Mouse (Mus musculus): ENCODE results near the gene Tcta.
"Not testable (repeated sequence)": the region's sequence is repeated elsewhere in the genome, so short reads cannot be mapped to it uniquely, and the experiment has no call there.

Tcta gene

DNA sequence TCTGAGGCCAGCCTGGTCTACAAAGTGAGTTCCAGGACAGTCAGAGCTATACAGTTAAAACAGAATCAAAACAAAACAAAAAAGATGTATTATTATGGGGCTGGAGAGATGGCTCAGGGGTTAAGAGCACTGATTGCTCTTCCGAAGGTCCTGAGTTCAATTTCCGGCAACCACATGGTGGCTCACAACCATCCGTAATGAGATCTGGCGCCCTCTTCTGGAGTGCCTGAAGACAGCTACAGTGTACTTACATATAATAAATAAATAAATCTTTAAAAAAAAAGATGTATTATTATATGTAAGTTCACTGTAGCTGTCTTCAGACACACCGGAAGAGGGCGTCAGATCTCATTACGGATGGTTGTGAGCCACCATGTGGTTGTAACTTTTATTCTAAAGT lies 16.1 kb upstream of the Tcta start:
- in situ Hi-C loops (cut with MboI, MseI) = loop anchor here (10.0 kb wide), 1 partner anchor 63 kb away; no protein-coding TSS in a partner anchor

DNA sequence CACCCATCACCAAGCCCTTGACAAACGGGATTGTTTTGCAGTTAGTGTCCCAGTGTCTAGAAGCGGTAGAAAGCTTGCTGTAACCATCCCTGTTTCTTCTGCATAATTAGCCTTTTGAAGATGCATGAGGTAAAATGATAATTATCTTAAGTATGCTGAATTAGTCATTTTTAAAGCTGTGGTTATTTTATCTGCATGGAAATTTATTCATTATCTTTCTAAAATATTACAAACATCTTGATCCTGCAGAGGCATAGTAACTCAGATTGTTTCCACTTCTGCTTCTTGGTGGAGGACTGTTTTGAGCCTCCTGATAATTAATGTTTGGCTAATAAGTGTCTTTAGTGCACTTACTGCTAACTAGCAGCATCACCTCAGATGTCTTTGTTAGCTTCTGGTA lies 12.5 kb upstream of the Tcta start:
- in situ Hi-C loops (cut with MboI, MseI) = no loop called here

DNA sequence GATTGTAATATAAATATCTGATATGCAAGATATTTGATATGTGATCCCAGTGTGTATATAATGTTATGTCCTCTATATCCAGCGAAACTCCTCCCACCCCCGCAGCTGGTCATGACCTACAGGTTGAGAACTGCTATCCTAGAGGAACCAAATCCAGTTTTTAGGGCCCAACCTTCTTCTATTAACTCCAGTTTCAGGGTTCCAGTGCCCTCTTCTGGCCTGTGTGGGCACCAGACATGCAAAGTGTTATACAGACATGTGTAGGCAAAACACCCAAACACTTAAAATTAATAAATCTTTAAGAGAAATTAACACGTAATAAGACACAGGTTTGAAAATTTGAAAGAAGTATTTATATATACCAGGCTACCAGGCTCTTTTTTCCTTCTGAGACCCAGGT lies 11.6 kb upstream of the Tcta start:
- in situ Hi-C loops (cut with MboI, MseI) = no loop called here

DNA sequence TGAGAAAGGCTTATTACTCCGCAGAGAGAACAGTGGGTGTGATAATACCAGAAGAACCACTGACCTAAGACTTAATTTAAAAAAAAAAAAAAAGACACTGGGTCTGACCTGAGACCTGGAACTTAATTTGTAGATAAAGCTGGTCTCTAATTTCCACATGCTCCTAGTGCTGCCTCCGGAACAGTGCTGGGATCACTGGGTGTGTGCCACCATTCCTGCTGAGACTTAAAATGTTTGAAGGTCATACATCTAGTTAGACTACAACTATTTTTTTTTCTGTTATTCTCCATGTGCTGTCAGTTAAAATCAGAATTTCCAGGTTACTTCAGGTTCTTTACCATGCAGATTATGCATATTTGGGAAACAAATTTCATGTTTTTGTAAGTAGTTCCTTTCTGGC lies 2.2 kb upstream of the Tcta start:
- in situ Hi-C loops (cut with MboI, MseI) = no loop called here

DNA sequence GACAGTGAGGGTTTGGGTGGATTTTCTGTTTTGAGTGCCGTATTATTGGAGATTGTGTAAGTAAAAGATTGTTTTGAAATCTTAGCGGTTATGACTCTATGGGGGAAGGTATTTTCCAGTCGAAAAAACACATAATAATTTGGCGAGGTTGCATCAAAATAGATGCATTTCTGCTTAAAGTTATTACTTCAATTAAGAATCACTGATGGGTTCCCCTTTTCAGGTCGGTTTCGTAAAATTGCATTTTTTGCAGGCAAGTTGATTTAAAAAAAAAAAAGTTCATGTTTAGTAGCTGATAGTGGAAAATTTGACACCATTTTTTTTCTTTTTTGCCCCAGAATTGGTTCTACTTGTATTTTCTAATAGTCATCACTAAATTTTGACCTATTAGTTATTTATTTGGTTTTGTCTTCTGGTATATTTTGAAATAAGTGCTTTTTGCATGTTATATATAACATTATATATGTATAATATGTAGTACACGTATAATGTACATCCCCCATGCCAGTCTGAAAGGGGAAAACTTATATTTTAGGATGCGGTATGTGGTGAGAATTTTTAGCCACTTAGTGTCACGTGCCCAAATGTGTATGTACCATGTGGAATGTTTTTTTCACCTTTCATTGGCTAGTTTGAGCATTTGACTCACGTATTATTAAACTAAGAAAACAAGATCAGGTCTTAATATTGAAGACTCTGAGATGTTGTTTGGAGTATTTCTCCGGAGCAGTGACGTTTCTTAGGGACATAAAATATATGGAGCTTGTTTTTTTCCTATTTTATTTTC lies 1.3 kb upstream of the Tcta start:
- in situ Hi-C loops (cut with MboI, MseI) = no loop called here

DNA sequence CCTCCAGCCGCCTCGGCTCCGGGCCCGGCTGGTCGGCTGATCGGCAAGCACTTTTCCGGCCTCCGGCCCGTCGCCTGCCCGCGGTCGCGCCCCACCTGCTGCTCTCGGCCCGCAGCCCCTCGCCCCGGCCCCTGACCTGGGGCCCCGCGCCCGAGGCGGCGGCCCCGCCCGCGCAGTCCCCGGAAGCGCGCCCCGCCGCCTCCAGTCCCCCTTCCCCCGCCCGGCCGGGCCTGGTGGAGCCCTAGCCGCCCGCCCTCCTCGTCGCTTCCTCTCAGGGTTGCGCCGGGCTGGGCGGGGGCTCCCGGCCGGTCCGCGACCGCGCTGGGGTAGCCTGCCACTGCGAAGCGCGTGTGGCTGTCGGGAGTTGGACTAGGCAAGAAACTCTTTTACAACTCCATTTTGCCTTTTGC lies 616 bp upstream of the Tcta start:
- in situ Hi-C loops (cut with MboI, MseI) = no loop called here

DNA sequence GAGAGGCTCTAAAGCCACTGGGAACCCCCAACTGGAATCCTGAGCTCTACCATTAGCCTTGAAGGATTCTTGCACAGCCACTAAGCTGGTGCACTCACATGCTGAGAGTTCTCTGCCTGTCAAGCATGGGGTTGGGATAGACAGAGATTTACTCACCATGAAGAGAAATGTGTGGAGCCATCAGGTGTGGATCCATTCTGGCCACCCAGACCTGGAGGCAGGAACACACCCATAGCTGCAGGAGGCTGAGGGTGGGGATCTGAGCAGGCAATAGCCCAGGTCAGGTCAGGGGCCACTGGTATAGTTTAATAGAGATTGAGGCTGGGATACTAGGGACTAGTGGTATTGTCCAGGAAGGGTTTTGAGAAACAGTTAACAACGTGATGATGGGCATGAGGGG lies 790 bp downstream of the Tcta start:
- in situ Hi-C loops (cut with MboI, MseI) = no loop called here

DNA sequence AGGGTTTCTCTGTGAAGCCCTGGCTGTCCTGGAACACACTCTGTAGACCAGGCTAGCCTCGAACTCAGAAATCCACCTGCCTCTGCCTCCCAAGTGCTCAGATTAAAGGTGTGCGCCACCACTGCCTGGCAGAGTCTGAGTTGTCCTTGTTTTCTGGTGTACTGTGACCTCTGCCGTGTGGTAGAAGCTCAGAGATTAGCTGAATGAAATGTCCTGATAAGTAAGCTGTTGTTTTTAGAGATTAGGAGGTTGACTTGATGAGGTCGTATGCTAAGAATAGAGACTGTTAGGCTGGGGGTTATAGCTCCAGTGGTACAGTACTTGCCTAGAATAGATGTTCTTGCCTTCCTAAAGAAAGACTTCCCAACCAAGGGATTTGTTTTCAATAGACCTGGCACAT lies 1.2 kb downstream of the Tcta start:
- in situ Hi-C loops (cut with MboI, MseI) = no loop called here

DNA sequence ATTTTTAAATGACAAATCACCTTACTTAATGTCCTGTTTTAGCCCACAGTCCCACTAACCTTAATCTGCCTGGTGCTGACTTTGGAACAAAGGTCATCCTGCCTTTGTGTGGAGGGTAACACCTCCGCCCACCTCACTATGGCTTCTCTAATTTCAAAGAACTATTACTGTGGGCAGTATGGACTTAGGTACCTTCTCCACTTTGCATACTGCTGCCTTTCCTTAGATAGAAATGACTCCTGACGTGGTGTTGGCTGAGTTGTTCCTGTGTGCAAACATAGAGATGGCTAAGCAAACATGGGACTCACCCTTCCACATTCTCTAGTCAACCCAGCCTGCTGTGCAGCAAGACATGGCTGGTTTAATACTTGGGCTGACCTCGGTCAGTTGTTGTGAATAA lies 4.1 kb downstream of the Tcta start:
- in situ Hi-C loops (cut with MboI, MseI) = no loop called here

DNA sequence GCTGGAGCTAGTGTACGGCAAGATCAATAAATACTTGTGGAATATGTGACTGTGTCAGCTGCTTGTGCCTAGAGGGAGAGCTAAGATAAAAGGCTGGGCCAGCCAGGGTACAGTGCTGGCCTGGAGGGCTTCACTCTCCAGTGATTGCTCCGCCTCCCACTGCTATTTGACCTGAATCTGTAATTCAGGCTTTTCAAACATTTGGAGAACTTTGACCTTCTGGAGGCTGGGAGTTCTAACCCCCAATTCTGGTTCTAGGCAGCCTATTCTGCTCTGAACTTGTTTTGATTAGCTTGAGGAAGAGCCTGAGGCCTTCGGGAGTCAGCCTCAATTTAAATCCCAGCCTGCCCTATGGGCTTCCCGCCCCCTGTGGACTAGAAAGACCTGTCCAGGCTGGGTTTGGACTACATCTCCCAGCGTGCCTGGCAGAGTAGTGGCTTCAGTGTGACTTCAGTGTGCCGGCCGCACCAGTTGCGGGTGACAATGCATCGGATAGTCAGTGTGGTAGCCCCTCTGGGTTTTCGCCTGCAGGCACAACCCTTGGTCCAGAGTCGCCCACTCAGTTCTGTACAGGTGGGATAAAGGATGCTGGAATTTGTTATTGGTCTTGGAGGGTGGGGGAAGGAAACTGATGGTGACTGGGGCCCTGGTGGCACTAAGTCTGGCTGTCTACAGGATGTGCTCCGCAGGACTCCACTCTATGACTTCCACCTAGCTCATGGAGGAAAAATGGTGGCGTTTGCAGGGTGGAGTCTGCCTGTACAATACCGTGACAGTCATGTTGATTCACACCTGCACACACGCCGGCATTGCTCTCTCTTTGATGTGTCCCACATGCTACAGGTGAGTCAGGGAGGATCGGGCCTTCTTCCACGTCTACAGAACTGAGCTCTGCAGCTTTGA lies 9.3 kb downstream of the Tcta start, which contains the start of gene Amt:
Gene Amt, plus strand, starts transcription at position 401 of the 903 bp plus-strand sequence.
- in situ Hi-C loops (cut with MboI, MseI) = no loop called here

DNA sequence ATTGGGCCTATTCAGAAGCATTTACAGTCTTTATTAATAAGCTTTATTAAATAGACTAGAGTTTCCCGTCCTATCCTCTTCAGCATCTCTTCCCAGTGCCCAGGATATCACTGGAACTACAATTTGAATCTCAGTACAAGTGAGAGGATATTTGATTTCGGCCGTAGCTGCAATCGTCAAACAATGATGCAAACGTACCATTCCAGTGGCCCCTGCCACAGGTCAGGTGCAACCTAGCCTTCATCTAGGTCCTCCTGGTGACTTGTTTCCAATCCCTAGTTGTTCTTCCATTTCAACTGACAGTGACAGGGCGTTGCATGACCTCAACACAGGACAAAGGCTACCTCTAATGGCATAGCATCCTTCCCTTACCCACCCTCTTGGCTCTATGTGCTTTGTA lies 15.2 kb downstream of the Tcta start:
- in situ Hi-C loops (cut with MboI, MseI) = no loop called here

DNA sequence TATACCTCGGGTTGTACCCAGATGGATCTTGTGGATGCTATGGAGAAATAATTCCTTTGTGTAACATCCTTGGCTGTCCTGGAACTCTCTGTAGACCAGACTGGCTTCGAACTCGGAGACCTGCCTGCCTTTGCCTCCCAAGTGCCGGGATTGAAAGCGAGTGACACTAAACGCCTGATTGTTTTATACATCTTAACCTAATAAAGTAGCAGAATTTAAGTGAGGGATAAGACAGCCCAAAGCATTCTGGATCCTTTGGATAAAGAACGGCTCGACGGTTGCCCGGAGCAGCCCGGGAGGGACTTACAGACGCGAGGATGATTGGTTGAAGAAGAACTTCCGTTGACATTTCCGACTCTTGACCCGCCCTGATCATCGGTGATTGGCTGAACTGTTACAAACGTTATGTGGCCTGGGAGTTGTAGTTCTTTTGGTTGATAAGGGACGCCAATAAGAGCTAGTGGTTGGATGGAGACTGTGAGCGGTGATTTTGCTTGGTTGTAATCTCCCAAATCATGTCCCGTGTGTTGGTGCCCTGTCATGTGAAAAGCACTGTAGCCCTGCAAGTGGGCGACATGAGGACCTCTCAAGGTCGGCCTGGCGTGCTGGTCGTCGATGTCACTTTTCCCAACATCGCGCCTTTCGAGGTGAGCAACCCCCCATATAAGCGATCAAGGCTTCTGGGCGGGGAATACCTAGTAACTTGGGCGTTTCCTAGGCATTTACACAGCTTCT lies 15.8 kb downstream of the Tcta start, which contains the start of gene Nicn1:
Gene Nicn1, plus strand, starts transcription at position 414 of the 735 bp plus-strand sequence.
- in situ Hi-C loops (cut with MboI, MseI) = no loop called here

DNA sequence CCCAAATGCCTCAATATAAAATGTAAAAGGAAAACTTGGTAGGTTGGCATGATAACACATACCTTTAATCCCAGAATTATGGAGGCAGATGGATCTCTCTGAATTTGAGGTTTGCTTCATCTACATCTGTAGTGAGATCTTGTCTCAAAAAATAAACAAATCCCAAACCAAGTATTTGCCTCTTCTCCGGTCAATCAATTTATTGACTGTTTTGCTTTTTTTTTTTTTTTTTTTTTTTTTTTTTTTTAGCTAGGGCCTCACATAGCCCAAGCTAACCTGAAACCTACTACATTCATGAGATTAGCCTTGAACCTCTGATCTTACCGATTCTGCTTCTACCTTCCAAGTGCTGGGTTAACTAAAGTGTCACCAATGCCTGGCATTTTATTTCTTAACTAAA lies 16.6 kb downstream of the Tcta start:
- in situ Hi-C loops (cut with MboI, MseI) = no loop called here

DNA sequence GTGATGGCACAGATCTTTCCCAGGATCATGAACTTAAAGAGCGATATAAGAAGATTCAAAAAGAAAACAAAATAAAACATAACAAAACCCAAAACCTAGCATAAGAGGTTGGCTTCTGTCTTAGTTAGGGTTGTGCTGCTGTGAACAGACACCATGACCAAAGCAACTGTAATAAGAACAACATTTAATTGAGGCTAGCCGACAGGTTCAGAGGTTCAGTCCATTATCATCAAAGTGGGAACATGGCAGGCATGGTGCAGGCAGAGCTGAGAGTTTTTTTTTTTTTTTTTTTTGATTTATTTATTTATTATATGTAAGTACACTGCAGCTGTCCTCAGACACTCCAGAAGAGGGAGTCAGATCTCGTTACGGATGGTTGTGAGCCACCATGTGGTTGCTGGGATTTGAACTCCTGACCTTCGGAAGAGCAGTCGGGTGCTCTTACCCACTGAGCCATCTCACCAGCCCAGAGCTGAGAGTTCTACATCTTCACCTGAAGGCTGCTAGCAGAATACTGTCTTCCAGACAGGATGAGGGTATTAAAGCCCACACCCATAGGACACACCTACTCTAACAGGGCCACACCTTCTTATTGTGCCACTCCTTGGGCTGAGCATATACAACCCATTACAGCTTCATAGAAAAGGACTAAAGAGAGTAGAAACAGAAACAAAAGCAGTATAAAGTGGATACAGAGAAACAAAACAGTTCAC lies 18.3 kb downstream of the Tcta start:
- in situ Hi-C loops (cut with MboI, MseI) = not testable (repeated sequence)

DNA sequence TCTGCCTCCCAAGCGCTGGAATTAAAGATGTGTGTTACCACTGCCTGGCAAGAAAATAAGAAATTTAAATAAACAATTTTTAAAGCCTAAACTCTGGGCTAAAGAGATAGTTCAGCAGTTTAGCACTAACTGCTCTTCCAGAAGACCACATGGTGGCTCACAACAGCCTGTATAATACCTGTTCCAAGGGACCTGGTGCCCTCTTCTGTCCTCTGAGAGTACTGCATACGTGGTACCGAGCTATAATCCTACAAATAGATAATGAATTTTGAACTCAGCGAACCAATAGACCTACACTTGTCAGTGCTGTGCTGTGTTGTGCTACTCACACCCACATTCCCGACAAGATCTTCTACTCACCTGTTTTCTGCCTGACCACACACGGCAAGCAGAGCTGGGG lies 21.6 kb downstream of the Tcta start:
- in situ Hi-C loops (cut with MboI, MseI) = no loop called here

DNA sequence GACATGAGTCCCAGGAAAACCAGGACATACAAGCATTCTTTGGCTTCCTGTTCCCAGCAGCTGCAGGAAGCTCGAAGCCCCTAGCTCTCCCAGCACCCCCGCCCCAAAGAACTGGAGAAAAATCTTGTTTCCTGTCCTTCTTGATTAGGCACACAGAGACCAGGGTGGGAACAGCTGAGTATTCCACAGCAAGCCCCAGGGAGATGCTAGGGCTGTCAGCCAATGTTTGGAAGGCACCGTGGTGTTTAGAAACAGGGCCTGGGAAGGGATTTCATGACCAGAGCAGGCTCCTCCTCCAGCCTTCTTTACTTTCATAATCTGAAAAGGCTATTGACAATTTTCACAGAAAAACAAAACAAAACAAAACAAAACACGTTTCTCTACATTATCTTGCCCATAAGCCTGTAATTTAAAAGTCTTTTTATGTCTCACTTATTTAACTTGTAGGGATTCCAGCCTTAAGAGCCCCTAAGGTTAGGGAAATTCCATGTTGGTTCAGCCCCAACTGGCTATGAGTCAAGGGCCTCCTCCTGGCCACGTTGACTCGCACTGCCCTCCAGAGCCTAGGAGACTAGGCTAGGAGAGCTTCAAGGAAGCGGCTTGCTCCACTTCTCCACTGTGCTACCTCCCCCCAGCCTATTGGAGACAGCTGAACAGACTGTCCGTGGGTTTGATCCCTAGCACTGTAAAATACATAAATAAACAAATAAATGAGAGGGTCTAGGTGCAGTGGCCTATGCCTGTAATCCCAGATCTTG lies 25.7 kb downstream of the Tcta start:
- in situ Hi-C loops (cut with MboI, MseI) = no loop called here

DNA sequence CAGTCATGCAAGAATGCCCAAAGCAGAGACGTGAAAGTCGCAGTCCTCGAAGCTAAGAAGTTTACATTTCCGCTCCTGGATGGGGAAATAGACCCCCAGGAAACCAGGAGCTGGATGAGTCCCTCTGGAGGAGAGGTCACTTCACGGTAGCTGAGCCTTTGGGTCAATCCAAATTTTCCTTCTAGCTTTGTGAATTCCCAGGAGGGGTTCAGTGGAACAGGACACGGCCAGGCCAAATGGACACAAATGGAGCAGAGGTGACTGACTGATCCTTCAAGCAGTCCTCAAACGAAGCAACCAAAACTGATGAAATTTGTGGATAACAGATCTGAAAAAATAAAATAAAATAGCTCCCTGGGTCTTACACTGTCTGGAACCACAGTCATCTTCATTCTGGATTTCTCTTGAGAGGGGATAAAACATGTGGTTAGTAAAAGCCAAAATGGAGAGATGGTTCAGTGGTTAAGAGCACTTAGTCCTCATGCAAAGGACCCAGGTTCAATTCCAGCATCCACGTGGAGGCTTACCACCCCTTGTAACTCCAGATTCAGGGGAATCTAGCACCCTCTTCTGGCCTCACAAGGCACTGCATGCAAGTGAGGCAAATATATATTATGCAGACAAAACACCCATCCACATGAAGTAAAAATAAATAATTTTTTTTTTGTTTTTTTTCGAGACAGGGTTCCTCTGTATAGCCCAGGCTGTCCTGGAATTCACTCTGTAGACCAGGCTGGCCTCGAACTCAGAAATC lies 27.1 kb downstream of the Tcta start:
- in situ Hi-C loops (cut with MboI, MseI) = no loop called here

DNA sequence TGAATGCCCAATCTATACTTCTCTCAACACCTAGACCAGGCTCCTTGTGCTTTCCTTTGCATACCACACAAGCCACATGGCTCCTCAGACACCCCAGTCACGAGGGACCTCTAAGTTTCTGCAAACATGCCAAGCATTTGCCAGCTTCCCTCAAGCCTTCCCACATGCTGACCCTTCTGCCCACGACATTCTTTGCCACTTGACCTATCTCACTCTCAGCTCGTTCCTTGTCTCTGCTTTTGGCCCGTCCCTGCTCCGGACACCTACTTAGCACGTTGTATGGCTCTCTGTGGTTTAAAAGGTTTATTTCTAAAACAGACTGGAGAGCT lies 30.7 kb downstream of the Tcta start:
- in situ Hi-C loops (cut with MboI, MseI) = no loop called here

DNA sequence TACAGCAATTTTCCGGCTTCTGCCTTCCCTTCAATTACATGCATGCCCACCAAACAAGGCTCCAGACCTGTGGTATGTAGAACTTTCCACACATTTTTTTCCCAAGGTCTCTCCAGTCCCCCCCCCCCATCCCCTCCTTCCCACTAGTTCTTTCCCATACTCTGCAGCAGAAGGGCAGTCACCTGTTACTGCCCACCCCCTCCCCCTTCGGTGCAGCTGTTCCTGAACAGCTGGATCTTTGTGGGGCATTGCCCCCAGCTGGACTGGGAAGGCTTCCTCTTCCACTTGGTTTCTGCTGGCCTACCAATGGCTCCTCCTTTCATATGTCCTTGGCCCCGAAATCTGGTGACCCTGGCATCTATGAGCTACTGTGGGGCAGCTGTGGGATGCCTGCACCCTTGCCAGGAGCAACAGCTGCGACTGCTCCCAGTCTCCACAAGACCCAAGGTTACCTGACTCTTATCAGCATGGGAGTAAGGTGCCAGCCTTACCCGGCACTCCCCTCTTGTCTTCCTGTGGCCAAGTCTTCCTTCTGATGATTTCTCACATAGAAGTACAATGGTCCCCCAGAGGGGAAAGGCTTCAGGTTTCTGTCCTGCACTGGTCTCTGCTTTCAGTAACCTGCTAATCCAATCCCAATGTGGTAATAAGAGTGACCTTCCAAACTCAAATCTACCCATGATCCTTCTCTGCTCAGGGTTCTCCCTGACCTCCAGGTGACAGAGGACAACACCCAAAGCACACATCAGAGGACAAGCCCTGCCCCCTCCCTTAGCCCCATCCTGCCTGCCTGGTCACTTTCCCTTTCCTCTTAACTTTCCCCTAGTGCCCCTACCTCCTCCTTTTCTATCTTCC lies 31.3 kb downstream of the Tcta start:
- in situ Hi-C loops (cut with MboI, MseI) = no loop called here
